Mouse (Mus musculus) layer of hippocampus, adult 18-20 months (tissue): ENCODE measurements around the gene Enho. TPM values are rescaled to one million over a fixed set of nuclear protein-coding genes. Genes with fewer than 3 reads are reported as not detected.

Source experiments
- DNase-seq, 2 experiments: peaks; one replicate each; pipeline ENCODE4 v3.0.0; 2022; ENCODE audit warnings: low spot score in 2 of 2
- total RNA-seq, 2 experiments: library from RNA; stranded (reverse); gene quantifications; 2 replicates each; pipeline ENCODE4 v1.2.3; 2021

The Enho gene
- total RNA-seq, 2 experiments from 2014 or later, result 61.9 to 65.0 TPM

DNA sequence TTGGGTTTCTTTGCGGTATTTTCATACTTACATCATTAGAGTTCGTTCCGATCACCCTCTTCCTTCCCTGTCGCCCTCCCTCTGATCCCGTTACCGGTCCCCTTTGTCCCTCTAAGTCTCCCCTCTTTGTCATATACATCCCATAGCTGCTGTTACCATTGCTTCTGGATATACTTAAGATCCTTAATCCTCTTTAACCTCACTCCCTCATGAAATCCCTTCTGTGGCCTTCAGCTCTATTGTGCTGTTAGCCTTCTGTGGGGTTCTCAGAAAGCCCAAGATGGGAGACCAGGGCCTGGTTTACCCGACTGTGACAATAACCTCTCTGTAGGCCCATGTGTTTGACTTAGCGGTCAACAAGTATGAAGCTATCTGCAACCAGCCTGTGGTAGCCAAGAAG lies 5.5 kb downstream of the Enho start:
- DNase-seq, result no peak

DNA sequence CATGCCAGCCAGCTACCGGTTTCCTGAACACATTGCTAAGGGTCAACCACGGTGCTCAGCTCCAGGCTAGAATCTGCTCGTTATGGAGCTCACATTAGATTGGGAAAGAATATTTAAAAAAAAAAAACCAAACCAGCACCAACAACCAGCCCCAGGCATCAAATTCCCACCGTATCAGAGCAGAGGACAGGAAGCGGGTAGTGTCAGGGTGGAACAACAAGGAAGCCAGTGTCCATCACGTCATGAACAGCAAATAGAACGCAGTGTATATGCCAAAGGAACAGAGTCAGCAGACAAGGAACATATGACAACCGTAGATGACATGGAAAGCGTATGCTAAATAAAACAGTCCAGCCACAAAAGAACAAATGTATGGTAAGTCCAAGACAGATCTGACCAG lies 7.1 kb downstream of the Enho start:
- no peak for DNase-seq

DNA sequence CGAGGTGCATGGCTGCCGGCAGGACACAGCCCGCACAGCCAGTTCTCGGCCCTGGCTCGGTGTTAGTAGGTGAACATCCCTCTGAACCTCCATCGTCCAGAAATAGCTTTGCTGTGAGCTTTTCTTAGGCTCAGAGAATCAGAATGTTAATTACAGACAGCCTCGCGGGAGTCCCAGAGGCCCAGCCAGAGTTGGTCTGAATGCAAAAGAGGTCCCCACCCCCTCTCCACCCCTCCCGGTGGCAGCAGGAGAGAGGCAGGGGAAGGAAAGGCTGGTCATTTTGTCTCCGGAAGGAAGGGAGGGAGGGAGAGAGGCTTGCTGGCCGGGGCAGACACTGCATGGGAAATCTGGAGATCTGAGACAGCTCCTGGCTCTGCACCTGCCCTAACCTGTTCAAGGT lies 8.7 kb downstream of the Enho start:
- DNase-seq, result peak in 1 of 2 experiments; percentile 53

DNA sequence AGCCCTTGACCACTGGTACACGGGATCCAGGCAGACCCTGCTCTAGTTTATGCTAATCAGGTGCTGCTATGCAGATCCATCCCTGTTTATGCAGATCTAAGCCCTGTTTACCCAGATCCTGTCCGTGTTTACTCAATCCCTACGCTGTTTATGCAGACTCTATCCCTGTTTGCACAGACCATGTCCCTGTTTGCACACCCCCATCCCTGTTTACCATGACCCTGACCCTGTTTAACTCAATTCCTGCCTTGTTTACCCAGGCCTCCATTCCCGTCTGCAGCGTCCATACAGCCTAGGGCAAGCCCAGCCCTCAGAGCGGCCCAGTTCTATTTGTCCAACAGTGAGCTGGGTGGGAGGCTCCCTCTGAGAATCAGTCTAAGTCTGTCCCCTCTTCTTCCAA lies 9.9 kb downstream of the Enho start:
- DNase-seq, result no peak

DNA sequence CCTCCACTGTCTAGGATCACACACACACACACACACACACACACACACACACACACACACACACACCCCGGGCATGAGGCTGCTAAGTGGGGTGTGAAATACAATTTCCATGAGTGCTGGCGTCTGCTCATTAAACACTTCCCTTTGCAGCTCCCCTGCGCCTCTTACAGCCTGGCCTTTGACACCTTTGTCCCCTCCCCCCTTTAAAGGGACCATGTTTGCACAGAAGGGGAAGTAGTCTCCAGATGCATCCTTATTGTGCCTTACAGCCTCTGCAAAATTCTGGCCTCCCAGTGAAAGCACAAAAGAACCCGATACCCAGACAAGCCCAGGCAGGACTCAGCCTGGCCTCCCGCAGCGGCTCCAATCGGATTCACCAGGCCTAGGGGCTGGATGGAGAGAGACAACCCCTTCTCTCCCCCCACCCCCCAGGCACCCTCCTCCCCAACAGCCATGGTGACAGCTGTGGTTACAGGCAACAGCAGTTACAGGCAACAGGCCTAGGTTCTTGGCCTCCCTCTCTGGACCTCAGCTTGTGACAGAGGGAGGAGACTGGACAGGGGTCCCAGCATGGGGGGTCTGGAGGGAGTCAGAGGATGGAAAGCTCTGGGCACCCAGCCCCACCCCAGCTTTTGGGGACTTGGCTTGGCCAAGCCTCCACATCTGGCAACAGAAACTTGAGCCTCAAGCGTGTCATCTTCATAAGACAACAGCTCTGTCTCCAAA lies 11.8 kb downstream of the Enho start:
- DNase-seq, result no peak

DNA sequence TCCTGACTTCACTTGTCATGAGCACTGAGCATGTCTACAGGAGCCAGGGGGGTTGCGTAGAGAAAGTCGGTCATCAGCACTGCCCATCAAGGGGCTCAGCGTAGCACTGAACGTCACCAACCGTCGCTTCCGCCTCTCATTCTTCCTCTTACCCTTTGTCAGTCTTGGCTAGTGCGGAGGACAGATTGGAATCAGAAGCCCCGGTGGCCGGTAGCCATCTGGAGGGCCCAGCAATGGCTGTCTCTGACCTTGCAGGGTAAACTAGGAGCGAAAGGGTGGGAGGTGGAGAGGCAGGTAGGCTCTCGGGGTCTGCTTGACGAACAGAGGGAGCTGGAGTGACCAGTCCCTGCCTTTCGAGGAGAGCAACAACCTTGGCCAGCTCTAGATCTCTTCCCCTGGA lies 18.1 kb downstream of the Enho start:
- no peak for DNase-seq

DNA sequence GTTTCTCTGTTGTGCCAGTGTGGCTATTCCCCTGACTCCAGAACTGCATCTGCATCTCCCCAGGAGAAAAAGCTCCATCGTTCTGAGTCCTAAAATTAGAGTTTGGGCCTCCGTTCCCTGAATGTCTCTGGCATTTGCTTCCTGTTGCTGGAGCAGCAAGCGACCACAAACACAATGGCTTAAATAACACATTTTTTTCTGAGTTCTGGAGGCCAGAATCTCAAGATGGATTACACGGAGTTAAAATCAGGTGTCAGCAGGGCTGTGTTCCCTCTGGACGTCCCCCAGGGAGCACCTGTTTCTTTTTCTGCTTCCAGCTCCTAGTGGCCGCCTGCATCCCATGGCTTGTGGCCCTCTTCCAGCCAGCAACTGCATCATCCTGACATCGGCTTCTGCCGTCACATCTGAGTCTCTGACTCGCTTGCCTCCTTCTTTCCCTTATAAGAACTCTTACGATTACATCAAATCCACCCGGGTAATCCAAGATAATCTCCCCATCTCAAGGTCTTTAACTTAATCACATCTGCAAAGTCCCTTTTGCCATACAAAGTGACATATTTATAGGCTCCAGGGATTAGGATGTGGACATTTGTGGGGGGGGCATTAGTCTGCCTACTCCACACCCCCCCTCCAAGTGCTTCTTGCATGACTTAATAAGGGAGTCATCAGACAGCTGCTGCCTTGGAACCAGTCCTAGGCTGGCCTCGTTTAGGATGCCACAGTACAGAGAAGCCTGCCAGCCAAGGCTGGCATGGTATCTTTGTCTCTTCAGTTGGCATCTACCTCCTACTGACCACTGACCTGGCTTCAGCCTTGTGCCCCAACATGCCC lies 21.0 kb downstream of the Enho start:
- peak; percentile 46 to 70 for DNase-seq

DNA sequence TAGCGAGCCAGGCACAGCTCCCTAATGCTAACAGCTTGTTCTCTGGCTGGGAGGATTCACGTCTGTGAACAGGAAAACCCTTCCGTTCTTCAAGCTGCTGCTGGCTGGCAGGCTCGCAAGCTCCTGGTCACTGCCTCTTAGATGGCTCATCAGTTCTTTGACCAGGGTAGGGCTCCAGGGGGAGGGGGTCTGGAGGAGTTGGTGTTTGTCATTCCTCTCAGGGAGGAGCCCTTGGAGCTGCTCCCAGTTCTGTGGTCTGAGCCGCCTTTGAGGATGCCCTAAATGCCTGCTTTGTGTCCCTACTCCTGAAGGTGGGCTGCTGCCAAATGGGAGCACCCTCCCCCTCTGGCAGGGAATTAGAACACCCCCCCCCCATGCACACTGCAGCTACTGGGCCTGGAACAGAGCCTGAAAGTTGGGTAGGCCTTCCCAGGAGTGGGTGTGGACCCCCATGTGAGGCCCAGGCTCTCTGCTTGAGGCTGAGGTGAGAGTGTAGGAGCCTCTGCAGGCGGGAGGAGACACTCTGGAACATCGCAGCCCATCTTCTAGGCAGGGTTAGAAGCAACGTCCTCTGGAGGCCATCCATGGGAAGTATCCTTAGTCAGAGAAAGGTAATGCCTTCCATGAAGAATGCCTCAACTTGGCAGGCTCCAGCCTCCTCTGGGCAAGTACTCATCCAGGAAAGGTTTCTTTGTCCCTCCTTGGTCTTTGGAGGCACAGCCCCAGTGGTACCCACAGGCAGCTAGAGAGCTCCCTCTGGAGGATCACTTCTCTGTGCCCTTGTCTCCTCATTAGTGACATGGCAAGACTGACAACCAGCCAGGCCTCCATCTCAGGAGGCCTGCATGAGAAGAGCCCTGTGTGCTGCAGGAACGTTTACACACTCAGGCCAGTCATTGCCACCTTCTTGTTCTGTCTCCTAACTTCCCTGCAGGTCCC lies 24.2 kb downstream of the Enho start:
- peak; percentile 64 to 87 for DNase-seq

DNA sequence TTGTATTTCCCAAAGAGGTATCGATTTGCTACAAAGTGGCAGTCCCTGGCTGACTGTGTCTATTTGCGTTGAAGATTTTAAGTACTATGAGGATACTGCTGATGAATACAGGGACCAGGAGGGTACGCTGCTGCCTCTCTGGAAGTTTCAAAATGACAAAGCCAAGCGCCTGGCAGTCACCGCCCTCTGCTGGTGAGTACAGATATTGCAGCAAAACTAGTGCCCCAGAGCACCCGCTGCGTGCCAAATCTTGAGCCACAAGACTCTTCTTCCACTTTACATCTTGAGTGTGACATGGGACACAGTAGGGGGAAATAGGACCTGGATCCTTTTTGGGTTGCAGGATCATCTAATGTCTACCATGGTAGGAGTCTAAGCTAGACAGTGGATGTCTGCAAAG lies 26.0 kb downstream of the Enho start:
- DNase-seq, result peak; percentile 78 to 94

DNA sequence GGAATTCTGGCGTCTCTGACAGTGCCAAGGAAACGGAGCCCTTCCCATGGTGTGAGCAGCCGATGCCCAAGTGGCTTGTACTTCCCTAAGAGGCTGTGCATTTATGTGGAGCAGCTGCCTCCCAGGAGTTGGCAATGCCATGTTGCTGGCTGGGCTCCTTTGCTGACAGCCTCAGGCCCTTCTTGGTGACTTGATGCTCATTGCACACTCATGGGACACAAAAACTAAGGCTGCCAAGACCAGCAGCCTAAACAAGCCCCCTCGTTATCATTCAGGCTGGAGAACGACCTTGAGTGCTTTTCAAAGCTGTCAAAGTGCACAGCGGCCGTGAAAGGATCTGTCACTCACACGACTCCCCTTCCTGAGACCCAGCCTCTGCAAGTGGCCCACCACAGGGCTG lies 28.0 kb downstream of the Enho start:
- no peak for DNase-seq

DNA sequence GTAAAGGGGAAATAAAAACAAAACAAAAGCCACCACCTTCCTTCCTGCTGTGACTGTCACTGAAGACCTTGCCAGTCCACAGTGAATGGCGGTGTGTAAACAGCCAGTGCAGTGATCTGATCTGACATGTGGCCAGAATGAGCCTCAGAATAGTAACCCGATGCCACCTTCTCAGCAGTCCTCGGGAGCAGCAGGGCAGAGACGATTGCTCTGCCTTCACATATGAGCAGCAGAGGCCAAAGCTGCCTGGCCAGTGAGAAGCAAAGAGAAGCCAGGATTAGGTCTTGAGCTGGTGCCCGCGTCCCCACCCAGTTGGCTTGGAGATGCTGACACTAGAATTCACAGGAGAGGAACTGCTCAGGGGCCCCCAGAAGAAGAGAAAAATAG lies 29.5 kb downstream of the Enho start:
- DNase-seq, result no peak

DNA sequence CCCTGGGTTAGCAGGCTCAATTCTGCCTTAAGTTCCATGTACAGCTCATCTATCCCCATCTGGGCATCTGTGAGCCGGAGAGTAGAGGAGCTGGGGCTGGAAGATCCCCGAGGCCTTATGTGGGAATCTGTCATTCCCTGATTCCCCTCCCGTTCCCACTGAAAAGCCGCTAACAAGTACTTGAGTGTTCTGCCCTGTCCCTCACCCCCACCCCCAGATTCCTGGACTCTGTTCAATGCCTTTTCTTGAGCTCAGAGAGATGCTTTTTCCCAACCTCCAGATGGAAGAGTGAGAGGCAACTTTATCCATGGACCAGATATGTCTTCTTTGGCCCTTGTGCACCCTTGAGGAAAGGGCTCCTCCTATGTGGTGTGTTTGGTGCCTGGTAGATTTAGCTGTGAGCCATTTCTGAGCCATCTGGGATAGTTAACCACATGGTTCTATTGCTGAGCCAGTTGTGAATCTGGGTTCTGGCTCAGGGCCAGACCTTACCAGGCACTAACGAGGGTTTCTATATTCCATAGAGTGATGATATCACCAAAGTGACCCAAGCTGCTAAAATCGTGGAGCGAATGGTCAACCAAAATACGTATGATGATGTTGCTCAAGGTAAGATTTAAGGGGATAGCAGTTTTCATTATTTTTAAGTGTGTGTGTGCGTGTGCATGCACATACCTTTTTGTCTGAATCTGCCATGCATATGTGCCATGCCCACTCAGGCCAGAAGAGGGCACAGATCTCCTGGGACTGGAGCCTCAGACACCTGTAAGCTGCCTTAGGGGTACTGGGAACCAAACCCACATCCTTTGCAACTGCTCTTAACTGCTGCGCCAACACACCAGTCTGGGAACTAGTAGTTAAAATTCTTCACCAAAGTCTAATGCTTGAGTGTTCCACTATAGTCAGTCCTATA lies 30.2 kb downstream of the Enho start:
- DNase-seq, result peak in 1 of 2 experiments; percentile 45

DNA sequence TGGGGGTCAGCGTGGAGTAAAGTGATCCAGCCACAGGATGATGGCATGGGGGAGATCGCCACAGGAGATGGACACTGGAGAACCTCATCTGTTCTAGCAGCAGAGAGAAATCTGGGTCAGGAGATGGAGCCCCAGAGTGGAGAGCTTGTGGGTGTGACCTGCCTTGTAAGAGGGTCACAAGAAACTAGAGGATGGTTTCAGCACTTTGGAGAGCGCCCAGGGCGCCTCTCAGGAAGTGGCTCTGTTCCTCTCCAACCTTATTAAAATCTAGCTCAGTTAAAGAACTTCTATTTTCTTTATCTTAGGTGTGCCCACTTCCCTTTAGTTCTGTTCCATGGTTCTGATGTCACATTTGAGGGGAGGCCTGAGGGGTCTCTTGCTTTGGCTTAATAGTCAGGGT lies 33.3 kb downstream of the Enho start:
- DNase-seq, result no peak

DNA sequence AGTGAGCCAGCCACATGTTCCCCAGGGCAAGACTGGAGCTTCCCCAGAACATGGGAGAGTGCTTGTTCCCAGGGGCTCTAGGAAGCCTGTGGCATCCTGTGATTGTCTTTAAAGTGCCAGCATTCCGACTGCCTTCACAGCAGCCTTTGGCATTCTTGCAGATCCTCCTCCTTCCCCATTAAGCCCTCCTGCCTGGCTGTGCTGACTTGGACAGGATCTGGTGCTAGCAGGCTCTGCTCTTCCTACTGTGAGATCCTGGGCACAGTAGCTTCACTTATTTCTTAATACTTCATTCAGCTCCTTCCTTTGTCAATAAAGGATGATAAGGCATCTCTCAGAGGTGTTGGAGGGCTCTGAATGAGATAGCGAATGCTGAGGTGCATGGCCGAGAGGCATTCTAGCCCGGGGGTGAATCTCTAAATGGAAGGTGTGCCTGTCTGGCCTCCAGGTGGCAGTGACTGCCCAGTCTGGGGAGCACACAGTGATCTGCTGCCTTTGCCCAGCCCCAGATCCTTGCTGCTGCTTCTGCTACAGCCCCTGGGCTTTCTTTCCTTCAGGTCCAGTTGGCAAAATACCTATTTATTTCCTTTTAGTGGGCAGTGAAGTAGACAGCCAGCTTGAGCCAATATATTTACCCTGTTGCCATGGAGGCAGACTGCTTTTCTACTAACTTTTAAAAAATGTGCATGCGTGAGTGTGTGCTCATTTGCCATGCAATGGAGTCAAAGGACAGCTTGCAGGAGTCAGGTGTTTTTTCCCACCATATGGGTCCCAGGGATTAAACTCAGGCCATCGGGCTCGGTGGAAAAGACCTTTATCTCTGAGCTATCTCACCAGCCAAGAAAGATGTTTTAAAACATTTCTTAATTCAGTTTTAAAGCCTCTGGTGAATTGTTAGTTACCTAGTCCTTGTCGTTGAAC lies 35.4 kb downstream of the Enho start:
- DNase-seq, result no peak

DNA sequence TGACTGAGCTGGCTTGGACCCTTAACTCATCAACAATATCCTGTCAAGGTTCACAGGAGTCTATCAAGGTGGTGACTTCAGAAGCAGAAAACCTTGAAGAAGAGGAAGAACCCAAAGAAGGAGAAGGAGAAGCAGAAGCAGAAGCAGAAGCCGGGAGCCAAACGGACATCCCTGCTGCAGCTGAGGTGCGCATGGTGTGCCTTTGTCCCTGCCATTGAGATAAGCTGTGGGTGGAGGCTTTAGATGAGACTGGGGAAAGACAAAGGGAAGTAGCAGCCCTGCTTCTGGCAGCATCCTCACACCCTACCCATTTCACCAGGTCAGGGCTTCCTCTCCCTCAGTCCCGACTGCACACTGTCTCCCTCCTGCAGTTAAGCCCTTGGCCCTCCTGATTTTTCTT lies 37.3 kb downstream of the Enho start:
- DNase-seq, result no peak
